ENCODE assay signal across 28 mouse cellular contexts in the genomic region with DNA sequence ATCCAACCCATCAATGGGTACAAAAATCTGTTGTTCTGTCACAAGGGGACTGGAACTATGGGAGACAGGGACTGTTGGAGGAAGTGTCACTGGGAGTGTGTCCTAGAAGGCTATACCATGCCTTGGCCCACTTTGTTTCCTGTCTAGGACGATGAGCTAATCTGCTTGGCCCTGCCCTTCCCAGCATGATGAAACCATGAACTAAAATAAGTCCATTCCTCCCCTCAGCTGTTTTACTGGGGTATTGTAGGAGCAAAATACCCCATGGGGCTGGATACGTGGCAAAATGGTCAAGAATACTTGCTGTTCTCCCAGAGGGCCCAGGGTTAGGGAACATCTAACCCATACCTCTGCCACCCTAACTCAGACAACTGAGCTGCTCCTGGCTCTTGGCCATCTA. TPM values are rescaled to one million over a fixed set of nuclear protein-coding genes. Genes with fewer than 3 reads are reported as not detected.
"Had no signal": no experiment of that assay in that cellular context is flagged by ENCODE, and none has a peak within 500 bp of the region (broad histone marks: within the 10 kb centered on the region; RNA-seq: fewer than 3 reads in every experiment).

No protein-coding gene starts in this region.

- H3K9me3 ChIP-seq: limb, embryonic 12.5 days; limb, embryonic 15.5 days; megakaryocyte, embryonic 14.5 days; midbrain, embryonic 10.5 days; midbrain, embryonic 15.5 days; neural tube, embryonic 13.5 days; stomach, embryonic 15.5 days had no signal

- H3K27me3 ChIP-seq: midbrain, embryonic 15.5 days; stomach, embryonic 15.5 days had no signal

- H3K36me3 ChIP-seq: limb, embryonic 12.5 days; limb, embryonic 15.5 days; midbrain, embryonic 10.5 days; midbrain, embryonic 15.5 days; neural tube, embryonic 13.5 days; stomach, embryonic 15.5 days had no signal

- H3K4me3 ChIP-seq: limb, embryonic 12.5 days; limb, embryonic 15.5 days; megakaryocyte, embryonic 14.5 days; midbrain, embryonic 10.5 days; midbrain, embryonic 15.5 days; neural tube, embryonic 13.5 days; stomach, embryonic 15.5 days had no signal

- H3K4me2 ChIP-seq: limb, embryonic 12.5 days; limb, embryonic 15.5 days; liver, embryonic 11.5 days; midbrain, embryonic 15.5 days; neural tube, embryonic 13.5 days; stomach, embryonic 15.5 days had no signal

- DNase-seq: kidney, adult 18-20 months; kidney, adult 9 months; kidney, postnatal 14 days; kidney, postnatal 4 days; left cerebral cortex, postnatal 4 days; liver, postnatal 0 days; lung, postnatal 14 days; retina, postnatal 1 day; right cerebral cortex, postnatal 25 days; spleen, adult 18-20 months; thymus, postnatal 25 days had no signal

- H3K9ac ChIP-seq: limb, embryonic 15.5 days; liver, embryonic 14.5 days; liver, postnatal 0 days; midbrain, embryonic 15.5 days; neural tube, embryonic 13.5 days; stomach, embryonic 15.5 days had no signal

- ATAC-seq: liver, postnatal 0 days; midbrain, embryonic 15.5 days had no signal

- H3K27ac ChIP-seq: limb, embryonic 12.5 days; limb, embryonic 15.5 days; liver, embryonic 14.5 days; macrophage; midbrain, embryonic 10.5 days; midbrain, embryonic 15.5 days; neural tube, embryonic 13.5 days; stomach, embryonic 15.5 days had no signal

RNA-seq across cellular contexts. Expression of gene Bdkrb2, which starts 15.0 kb away (rescaled TPM):
- total RNA-seq: neutrophil, adult 5-6 weeks had no signal
- polyA plus RNA-seq: liver, embryonic 11.5 days; liver, embryonic 14.5 days; macrophage had no signal

RNA-seq across cellular contexts. Expression of gene Bdkrb1, which starts 54.9 kb away (rescaled TPM):
- total RNA-seq: layer of hippocampus, adult 18-20 months; layer of hippocampus, postnatal 14 days; left cerebral cortex, adult 8-10 months; left cerebral cortex, postnatal 14 days; left cerebral cortex, postnatal 4 days; neutrophil, adult 5-6 weeks had no signal
- polyA plus RNA-seq: intestine, embryonic 14.5 days; kidney, embryonic 16.5 days; limb, embryonic 12.5 days; limb, embryonic 15.5 days; liver, embryonic 14.5 days; liver, postnatal 0 days; macrophage; midbrain, embryonic 10.5 days; neural tube, embryonic 13.5 days had no signal
